Mouse (Mus musculus) right cerebral cortex, postnatal 25 days (tissue): ENCODE results near the gene Ptprd.
"Not testable (repeated sequence)": the region's sequence is repeated elsewhere in the genome, so short reads cannot be mapped to it uniquely, and the experiment has no call there.

Source experiments
- DNase-seq: peaks from one replicate; pipeline ENCODE4 v3.0.0; 2022

Ptprd gene

GRCm38 (mm10) chr4:76155750-76156149, 2056.0 kb downstream of the Ptprd start:
- DNase-seq = no peak

- no peak for DNase-seq
These were observed 2057.6 kb downstream of the Ptprd start for GRCm38 (mm10) chr4:76154190-76154589.

- DNase-seq = no peak
These were observed 2066.8 kb downstream of the Ptprd start for GRCm38 (mm10) chr4:76144925-76145324.

- no peak for DNase-seq
These were observed 2067.4 kb downstream of the Ptprd start for GRCm38 (mm10) chr4:76144333-76144732.

GRCm38 (mm10) chr4:76137901-76138300, 2073.9 kb downstream of the Ptprd start:
- DNase-seq = no peak

GRCm38 (mm10) chr4:76136625-76137024, 2075.1 kb downstream of the Ptprd start:
- DNase-seq = no peak

- DNase-seq = no peak
These were observed 2119.9 kb downstream of the Ptprd start for GRCm38 (mm10) chr4:76091845-76092244.

- no peak for DNase-seq
These were observed 2121.9 kb downstream of the Ptprd start for GRCm38 (mm10) chr4:76089866-76090265.

GRCm38 (mm10) chr4:76076051-76076450, 2135.7 kb downstream of the Ptprd start:
- no peak for DNase-seq

GRCm38 (mm10) chr4:76073286-76073685, 2138.5 kb downstream of the Ptprd start:
- DNase-seq = no peak

- DNase-seq = no peak
These were observed 2140.0 kb downstream of the Ptprd start for GRCm38 (mm10) chr4:76071720-76072119.

GRCm38 (mm10) chr4:76056836-76057235, 2154.9 kb downstream of the Ptprd start:
- no peak for DNase-seq

GRCm38 (mm10) chr4:76045650-76046049, 2166.1 kb downstream of the Ptprd start:
- DNase-seq = no peak

GRCm38 (mm10) chr4:76044802-76045201, 2167.0 kb downstream of the Ptprd start:
- DNase-seq = no peak

- DNase-seq = not testable (repeated sequence)
These were observed 2174.6 kb downstream of the Ptprd start for GRCm38 (mm10) chr4:76037178-76037577.

GRCm38 (mm10) chr4:76025571-76026325, 2186.0 kb downstream of the Ptprd start:
- no peak for DNase-seq

GRCm38 (mm10) chr4:76024502-76024821, 2187.3 kb downstream of the Ptprd start:
- no peak for DNase-seq

GRCm38 (mm10) chr4:76023756-76024501, 2187.8 kb downstream of the Ptprd start:
- DNase-seq = no peak

- DNase-seq = no peak
These were observed 2190.1 kb downstream of the Ptprd start for GRCm38 (mm10) chr4:76021670-76022069.

GRCm38 (mm10) chr4:76015026-76015425, 2196.7 kb downstream of the Ptprd start:
- no peak for DNase-seq

GRCm38 (mm10) chr4:76014151-76014840, 2197.5 kb downstream of the Ptprd start:
- DNase-seq = no peak

- DNase-seq = no peak
These were observed 2203.2 kb downstream of the Ptprd start for GRCm38 (mm10) chr4:76008580-76008979.

GRCm38 (mm10) chr4:76007219-76007618, 2204.5 kb downstream of the Ptprd start:
- DNase-seq = no peak

- DNase-seq = no peak
These were observed 2205.0 kb downstream of the Ptprd start for GRCm38 (mm10) chr4:76006717-76007116.
